Mouse (Mus musculus) CH12.LX (cell line): ENCODE measurements around the gene Gm11562. TPM values are rescaled to one million over a fixed set of nuclear protein-coding genes. Genes with fewer than 3 reads are reported as not detected.
A peak's percentile ranks its signal among the peaks of the same experiment; 100 is the strongest.

Experiments used
- DNase-seq: peaks from one replicate; pipeline ENCODE4 v3.0.0-alpha.2; 2013; ENCODE audit errors: extremely low read depth
- H3K27ac ChIP-seq: 2 replicates; pipeline ENCODE4 v1.5.1; 2012; ENCODE audit warnings: low read depth, mild to moderate bottlenecking, control low read depth, moderate library complexity; ENCODE audit not compliant: insufficient read depth
- H3K27me3 ChIP-seq: replicated peaks from 2 replicates; pipeline ENCODE3; 2012; ENCODE audit warnings: inconsistent platforms
- H3K36me3 ChIP-seq, 2 experiments: replicated peaks in 1 of 2; 2 replicates each; pipeline versions ENCODE3 to v1.6.1; 2012; ENCODE audit warnings: inconsistent platforms in 1 of 2, low read length in 1 of 2, mild to moderate bottlenecking in 1 of 2, mixed read lengths in 1 of 2, moderate library complexity in 1 of 2; ENCODE audit not compliant: control insufficient read depth in 1 of 2, insufficient read depth in 1 of 2
- H3K4me1 ChIP-seq, 2 experiments: 2 replicates each; pipeline ENCODE4 v1.6.1; 2012; ENCODE audit warnings: inconsistent platforms in 1 of 2, moderate library complexity in 1 of 2; ENCODE audit not compliant: insufficient read depth in 2 of 2, control insufficient read depth in 1 of 2
- H3K4me2 ChIP-seq: 2 replicates; pipeline ENCODE4 v1.6.1; 2012; ENCODE audit warnings: low read depth, mild to moderate bottlenecking, control low read depth; ENCODE audit not compliant: poor library complexity, insufficient read depth, severe bottlenecking
- H3K4me3 ChIP-seq, 3 experiments: fragments of 150-350 bp in 1 of 3; sonication (generic) in 1 of 3; replicated peaks in 1 of 3; 2 replicates each; pipeline versions ENCODE3 to v1.5.1; 2011 to 2012; ENCODE audit warnings: low read depth in 2 of 3, low read length in 2 of 3, mild to moderate bottlenecking in 2 of 3, moderate library complexity in 2 of 3, control low read depth in 1 of 3, improper control_type of control experiment in 1 of 3, inconsistent platforms in 1 of 3, mixed read lengths in 1 of 3; ENCODE audit not compliant: poor library complexity in 1 of 3
- H3K79me2 ChIP-seq: replicated peaks from 2 replicates; pipeline ENCODE4 v1.6.1; 2012; ENCODE audit warnings: mild to moderate bottlenecking, moderate library complexity; ENCODE audit not compliant: control insufficient read depth, poor library complexity, insufficient read depth, severe bottlenecking; ENCODE audit errors: extremely low read depth
- H3K9ac ChIP-seq: 2 replicates; pipeline ENCODE4 v1.6.1; 2012; ENCODE audit warnings: low read depth, mild to moderate bottlenecking, control low read depth, moderate library complexity; ENCODE audit not compliant: insufficient read depth
- H3K9me3 ChIP-seq: replicated peaks from 2 replicates; pipeline ENCODE3; 2012; ENCODE audit warnings: low read length, inconsistent platforms, mixed read lengths
- CHD1 ChIP-seq: IDR thresholded peaks from 2 replicates; pipeline ENCODE4 v1.6.1; 2012; ENCODE audit warnings: low read depth, low read length, improper control_type of control experiment, inconsistent platforms
- CTCF ChIP-seq, 2 experiments: IDR thresholded peaks in 1 of 2; conservative IDR thresholded peaks in 1 of 2; 2 replicates each; pipeline ENCODE4 v1.5.1; 2011 to 2012; ENCODE audit warnings: low read depth in 2 of 2, low read length in 2 of 2, improper control_type of control experiment in 1 of 2, inconsistent platforms in 1 of 2, mild to moderate bottlenecking in 1 of 2, moderate library complexity in 1 of 2
- E2F4 ChIP-seq: IDR thresholded peaks from 2 replicates; pipeline ENCODE4 v1.6.1; 2011; ENCODE audit warnings: low read depth, low read length, improper control_type of control experiment; ENCODE audit not compliant: insufficient replicate concordance
- ELF1 ChIP-seq: IDR thresholded peaks from 2 replicates; pipeline ENCODE4 v1.6.1; 2014; ENCODE audit warnings: low read depth, mild to moderate bottlenecking, inconsistent platforms, low read length, improper control_type of control experiment
- EP300 ChIP-seq: IDR thresholded peaks from 2 replicates; pipeline ENCODE4 v1.6.1; 2011; ENCODE audit warnings: low read length, improper control_type of control experiment
- GABPA ChIP-seq: IDR thresholded peaks from 2 replicates; pipeline ENCODE4 v1.6.1; 2012; ENCODE audit warnings: low read depth, low read length, improper control_type of control experiment, inconsistent platforms; ENCODE audit not compliant: insufficient replicate concordance
- HCFC1 ChIP-seq: IDR thresholded peaks from 2 replicates; pipeline ENCODE4 v1.6.1; 2012; ENCODE audit warnings: low read depth, mild to moderate bottlenecking, inconsistent platforms, low read length, improper control_type of control experiment
- JUN ChIP-seq: IDR thresholded peaks from 2 replicates; pipeline ENCODE4 v1.6.1; 2011; ENCODE audit warnings: low read depth, mild to moderate bottlenecking, low read length, improper control_type of control experiment, moderate library complexity; ENCODE audit not compliant: insufficient read depth
- JUND ChIP-seq: conservative IDR thresholded peaks from 2 replicates; pipeline ENCODE4 v1.6.1; 2011; ENCODE audit warnings: low read depth, low read length, improper control_type of control experiment
- KAT2A ChIP-seq: IDR thresholded peaks from 2 replicates; pipeline ENCODE4 v1.6.1; 2012; ENCODE audit warnings: low read length, improper control_type of control experiment, inconsistent platforms; ENCODE audit not compliant: insufficient replicate concordance
- MAFK ChIP-seq: IDR thresholded peaks from 2 replicates; pipeline ENCODE4 v1.6.1; 2011; ENCODE audit warnings: low read length, improper control_type of control experiment; ENCODE audit not compliant: insufficient replicate concordance
- MAX ChIP-seq: IDR thresholded peaks from 2 replicates; pipeline ENCODE4 v1.6.1; 2011; ENCODE audit warnings: low read length, improper control_type of control experiment
- MAZ ChIP-seq: IDR thresholded peaks from 2 replicates; pipeline ENCODE4 v1.6.1; 2012; ENCODE audit warnings: low read depth, mild to moderate bottlenecking, inconsistent platforms, low read length, improper control_type of control experiment, moderate library complexity
- MEF2A ChIP-seq: IDR thresholded peaks from 2 replicates; pipeline ENCODE4 v1.6.1; 2014; ENCODE audit warnings: low read depth, mild to moderate bottlenecking, inconsistent platforms, low read length, improper control_type of control experiment, borderline replicate concordance
- MYC ChIP-seq: IDR thresholded peaks from 2 replicates; pipeline ENCODE4 v1.6.1; 2011; ENCODE audit warnings: low read depth, mild to moderate bottlenecking, improper control_type of control experiment, low read length
- NELFE ChIP-seq: IDR thresholded peaks from 2 replicates; pipeline ENCODE4 v1.6.1; 2011; ENCODE audit warnings: low read depth, low read length, improper control_type of control experiment
- NRF1 ChIP-seq: IDR thresholded peaks from 2 replicates; pipeline ENCODE4 v1.6.1; 2014; ENCODE audit warnings: low read depth, mild to moderate bottlenecking, inconsistent platforms, low read length, improper control_type of control experiment, moderate library complexity
- PAX5 ChIP-seq: IDR thresholded peaks from 2 replicates; pipeline ENCODE4 v1.6.1; 2012; ENCODE audit warnings: low read length, inconsistent platforms, mixed read lengths
- POLR2A ChIP-seq: IDR thresholded peaks from 2 replicates; pipeline ENCODE4 v1.6.1; 2011; ENCODE audit warnings: low read depth, mild to moderate bottlenecking, improper control_type of control experiment, low read length
- POLR2AphosphoS2 ChIP-seq: IDR thresholded peaks from 2 replicates; pipeline ENCODE4 v1.6.1; 2011; ENCODE audit warnings: low read depth, low read length, improper control_type of control experiment
- RAD21 ChIP-seq: IDR thresholded peaks from 2 replicates; pipeline ENCODE4 v1.6.1; 2011; ENCODE audit warnings: low read depth, mild to moderate bottlenecking, low read length, improper control_type of control experiment, moderate library complexity
- SIN3A ChIP-seq: IDR thresholded peaks from 2 replicates; pipeline ENCODE4 v1.6.1; 2012; ENCODE audit warnings: low read length, improper control_type of control experiment, inconsistent platforms
- SMC3 ChIP-seq: IDR thresholded peaks from 2 replicates; pipeline ENCODE4 v1.6.1; 2011; ENCODE audit warnings: low read depth, low read length, improper control_type of control experiment
- TBP ChIP-seq: conservative IDR thresholded peaks from 2 replicates; pipeline ENCODE4 v1.6.1; 2011; ENCODE audit warnings: low read depth, low read length, improper control_type of control experiment
- TCF12 ChIP-seq: IDR thresholded peaks from 2 replicates; pipeline ENCODE4 v1.6.1; 2014; ENCODE audit warnings: low read depth, mild to moderate bottlenecking, inconsistent platforms, low read length, improper control_type of control experiment
- UBTF ChIP-seq: IDR thresholded peaks from 2 replicates; pipeline ENCODE4 v1.6.1; 2012; ENCODE audit warnings: low read depth, mild to moderate bottlenecking, inconsistent platforms, low read length, improper control_type of control experiment, moderate library complexity
- USF1 ChIP-seq: IDR thresholded peaks from 2 replicates; pipeline ENCODE4 v1.6.1; 2014; ENCODE audit warnings: low read depth, mild to moderate bottlenecking, inconsistent platforms, low read length, improper control_type of control experiment
- USF2 ChIP-seq: conservative IDR thresholded peaks from 2 replicates; pipeline ENCODE4 v1.6.1; 2011; ENCODE audit warnings: low read depth, low read length, improper control_type of control experiment
- ZC3H11A ChIP-seq: IDR thresholded peaks from 2 replicates; pipeline ENCODE4 v1.6.1; 2012; ENCODE audit warnings: low read depth, mild to moderate bottlenecking, inconsistent platforms, low read length, improper control_type of control experiment
- ZKSCAN1 ChIP-seq: IDR thresholded peaks from 2 replicates; pipeline ENCODE4 v1.6.1; 2012; ENCODE audit warnings: low read depth, inconsistent platforms, low read length, improper control_type of control experiment, borderline replicate concordance
- ZMIZ1 ChIP-seq: IDR thresholded peaks from 2 replicates; pipeline ENCODE4 v1.6.1; 2012; ENCODE audit warnings: low read depth, mild to moderate bottlenecking, inconsistent platforms, low read length, improper control_type of control experiment
- ZNF384 ChIP-seq: IDR thresholded peaks from 2 replicates; pipeline ENCODE4 v1.6.1; 2012; ENCODE audit warnings: low read depth, low read length, improper control_type of control experiment, inconsistent platforms
- dilution Hi-C: fragments of 300-500 bp; cut with MboI; formaldehyde crosslinking; loops from 2 replicates; pipeline ENCODE4 v1.14.3; 2020; ENCODE audit warnings: low sequenced_read_pairs; ENCODE audit not compliant: extremely low pct_unique_long_range_greater_than_20kb, extremely low pct_ligation_motif_present
- in situ Hi-C: fragments of 300-500 bp; cut with MboI; formaldehyde crosslinking; loops from 3 replicates; pipeline ENCODE4 v1.14.3; 2019; ENCODE audit warnings: low sequenced_read_pairs, low pct_ligation_motif_present, low pct_unique_long_range_greater_than_20kb, mixed read lengths
- polyA plus RNA-seq: library from polyadenylated mRNA; unstranded; fragments of >175 nt; gene quantifications from 2 replicates; pipeline ENCODE4 v1.2.1, GENCODE M21; 2012; ENCODE audit warnings: low read depth; ENCODE audit not compliant: insufficient read length
- total RNA-seq, 2 experiments: library from RNA; depleted of rRNA; stranded (reverse); fragments of 300-350 nt in 1 of 2; fragments of >200 nt in 1 of 2; gene quantifications; 2 replicates each; pipeline ENCODE4 v1.2.3; 2012 to 2014

The Gm11562 gene
- total and polyA plus RNA-seq, 3 experiments, result not detected

- Histone ChIP-seq H3K27me3 (peaks cover 78% of the 10 kb centered on the region), H3K27ac (no peak within 1 kb of the TSS), H3K4me2 (no peak within 1 kb of the TSS), H3K79me2 (no peaks in the 10 kb centered on the region), H3K9ac (no peak within 1 kb of the TSS), H3K4me3 (no peak within 1 kb of the TSS), H3K4me1 (no peaks in the 10 kb centered on the region), H3K36me3 (no peaks in the 10 kb centered on the region), H3K9me3 (peaks cover 4% of the 10 kb centered on the region)
- TF ChIP-seq MAZ (no peak), CHD1 (no peak), ELF1 (no peak), TBP (no peak), NRF1 (no peak), POLR2AphosphoS2 (no peak), POLR2A (no peak), SIN3A (no peak), USF2 (no peak), ZC3H11A (no peak), GABPA (no peak), JUN (no peak), KAT2A (no peak)
- DNase-seq, result no peak
- dilution Hi-C loops, result no loop called here
- in situ Hi-C loops, result no loop called here
Measured at GRCm38 (mm10) chr11:99580636-99581035, 39.6 kb downstream of the Gm11562 start, which contains the start of gene Krtap1-5. Gene Krtap1-5, minus strand, starts transcription at chr11:99581016.

- peaks cover 67% of the 10 kb centered on the region for H3K27me3 ChIP-seq
- peak overlapping the region; percentile 41 for H3K4me2 ChIP-seq
- H3K79me2 ChIP-seq, result no peaks in the 10 kb centered on the region
- H3K9me3 ChIP-seq, result no peaks in the 10 kb centered on the region
- dilution Hi-C loops, result no loop called here
- peak; percentile 85 for DNase-seq
- H3K4me1 ChIP-seq, result peaks cover 3% of the 10 kb centered on the region in 2 experiments; a peak in 2 of 4 replicates
- in situ Hi-C loops, result no loop called here
- H3K9ac ChIP-seq, result no peak overlapping the region; the same call in 1 of the 2 replicates
- peak overlapping the region in 2 of 3 experiments; percentile 1 to 29 for H3K4me3 ChIP-seq
- H3K27ac ChIP-seq, result no peak overlapping the region
- no peaks in the 10 kb centered on the region for H3K36me3 ChIP-seq
- TF ChIP-seq USF2, result no peak
- no peak for TF ChIP-seq MAX
- TF ChIP-seq NELFE, result peak; percentile 50; the same call in 1 of the 2 replicates
- no peak; the same call in 1 of the 2 replicates for TF ChIP-seq JUND
- TF ChIP-seq POLR2AphosphoS2, result no peak
- TF ChIP-seq POLR2A, result no peak
- 0 out of 2 replicates have a peak, but pooled peaks have one; percentile 3 for TF ChIP-seq SIN3A
- TF ChIP-seq TCF12, result no peak
- TF ChIP-seq EP300, result no peak
- TF ChIP-seq TBP, result no peak
- peak; percentile 52; the same call in 1 of the 2 replicates for TF ChIP-seq MYC
- TF ChIP-seq USF1, result no peak
- TF ChIP-seq MAFK, result peak; percentile 57; the same call in 1 of the 2 replicates
- TF ChIP-seq SMC3, result peak; percentile 97
- TF ChIP-seq HCFC1, result peak; percentile 30; the same call in 1 of the 2 replicates
- TF ChIP-seq RAD21, result peak; percentile 89
- no peak for TF ChIP-seq UBTF
- peak; percentile 81 for TF ChIP-seq ZNF384
- no peak for TF ChIP-seq GABPA
- no peak for TF ChIP-seq PAX5
- no peak for TF ChIP-seq CHD1
- peak; percentile 97 to 98 for TF ChIP-seq CTCF (conservative IDR thresholded peaks at IDR 0.05 in 1 of 2, IDR thresholded peaks at IDR 0.05 in 1 of 2; ENCODE audit: low read depth in 2 of 2, low read length in 2 of 2)
- no peak for TF ChIP-seq E2F4
- TF ChIP-seq JUN, result no peak
- TF ChIP-seq ZC3H11A, result peak; percentile 53; the same call in 1 of the 2 replicates
- no peak for TF ChIP-seq ZMIZ1
- TF ChIP-seq MEF2A, result 0 out of 2 replicates have a peak, but pooled peaks have one; percentile 57
- TF ChIP-seq ZKSCAN1, result no peak
Measured at GRCm38 (mm10) chr11:99574106-99574505, 46.1 kb downstream of the Gm11562 start.
